Mouse (Mus musculus) cerebellum, adult 2 months (tissue): Measurements from ENCODE around the gene Fam19a5.

ENCODE experiments used
- CTCF ChIP-seq: fragments of 200-500 bp; IDR thresholded peaks from 2 replicates; pipeline ENCODE4 v1.5.1; 2011; ENCODE audit warnings: low read depth, mild to moderate bottlenecking, control low read depth, low read length, moderate library complexity, borderline replicate concordance; ENCODE audit not compliant: insufficient read depth
- POLR2A ChIP-seq: fragments of 200-500 bp; IDR thresholded peaks from 2 replicates; pipeline ENCODE4 v1.6.1; 2011; ENCODE audit warnings: low read length, control low read depth, borderline replicate concordance; ENCODE audit not compliant: insufficient read depth

DNA sequence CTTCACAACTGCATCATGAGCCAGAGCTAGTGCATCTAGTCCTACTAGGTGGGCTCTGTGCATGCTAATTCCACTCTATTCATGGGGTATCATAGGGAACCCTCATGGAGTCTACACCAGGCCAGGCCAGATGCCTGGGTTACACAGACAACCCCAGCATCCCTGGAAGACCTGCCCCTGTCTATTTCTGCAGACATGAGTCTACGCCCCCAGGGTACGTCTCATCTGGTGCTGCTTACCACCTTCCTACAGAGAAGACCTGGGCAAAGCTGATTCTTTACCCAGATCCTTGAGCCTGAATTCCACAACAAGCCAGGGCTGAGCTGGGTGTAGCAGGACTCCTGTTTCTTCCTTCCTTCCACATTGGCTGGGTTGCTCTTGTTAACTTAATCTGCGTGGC is 249.6 kb downstream of the Fam19a5 start:
- no peak for TF ChIP-seq CTCF
- no peak for TF ChIP-seq POLR2A
